Mouse (Mus musculus): Measurements from ENCODE around the gene Nup35.

The Nup35 gene

DNA sequence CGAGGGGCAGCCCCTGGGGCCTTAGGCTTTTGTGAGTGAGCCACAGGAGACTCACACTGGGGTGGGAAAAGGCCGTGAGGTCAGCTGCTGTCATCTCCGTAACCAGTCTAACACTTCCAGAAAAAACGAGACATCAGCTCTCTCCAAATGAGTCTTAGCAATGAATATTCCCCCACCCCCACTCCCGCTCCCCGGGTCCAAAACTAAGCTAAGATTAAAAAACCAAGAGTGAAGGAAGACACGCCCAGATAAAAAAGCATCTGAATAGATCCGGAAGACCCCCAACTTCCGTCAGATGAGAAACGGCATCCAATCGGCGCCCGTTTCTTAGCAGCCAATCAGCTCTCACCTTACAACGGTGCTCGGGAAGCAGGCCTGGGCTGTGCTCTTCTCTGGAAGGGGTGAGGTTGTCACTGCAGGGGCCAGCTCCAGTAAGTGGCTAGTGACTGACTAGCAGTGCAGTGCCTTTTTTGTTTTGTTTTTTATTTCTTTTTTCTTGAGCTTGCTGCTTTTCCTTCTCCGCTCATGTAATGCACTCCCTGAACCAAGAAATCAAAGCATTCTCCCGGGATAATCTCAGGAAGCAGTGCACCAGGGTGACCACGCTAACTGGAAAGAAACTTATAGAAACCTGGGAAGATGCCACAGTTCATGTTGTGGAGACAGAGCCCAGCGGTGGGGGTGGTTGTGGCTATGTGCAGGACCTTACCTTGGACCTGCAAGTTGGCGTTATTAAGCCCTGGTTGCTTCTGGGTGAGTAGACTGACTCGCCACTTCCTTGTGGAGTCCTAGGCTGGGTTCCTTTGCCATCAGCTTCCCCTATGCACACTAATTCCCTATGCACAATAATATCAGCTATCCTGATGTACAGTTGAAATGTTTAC, at the start of gene Nup35, which contains the start of gene Dusp19:
Gene Nup35 (plus strand): TSS at position 383 of the 884 bp plus-strand sequence.
Gene Dusp19 (plus strand): TSS at position 192 of the 884 bp plus-strand sequence.
- DNase-seq = peak; percentile 91

DNA sequence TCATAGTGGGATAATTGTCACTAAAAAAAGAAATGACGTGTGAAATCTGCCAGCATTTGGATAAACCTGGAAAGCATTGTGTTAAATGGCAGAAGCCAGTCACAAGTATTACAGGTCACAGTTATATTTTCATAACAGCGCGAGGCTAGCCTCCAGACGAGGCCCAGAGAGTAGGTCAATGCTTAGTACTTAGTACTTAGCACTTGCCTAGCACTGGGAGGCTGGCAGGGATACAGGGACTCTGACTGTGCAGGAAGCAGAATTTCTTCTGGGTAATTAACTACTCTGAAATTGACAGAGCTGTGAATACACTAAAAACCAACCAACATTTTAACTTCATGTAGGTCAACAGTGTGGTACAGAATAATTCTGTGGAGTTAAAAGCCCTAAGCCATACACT, 49.6 kb upstream of the Nup35 start:
- no peak for DNase-seq

DNA sequence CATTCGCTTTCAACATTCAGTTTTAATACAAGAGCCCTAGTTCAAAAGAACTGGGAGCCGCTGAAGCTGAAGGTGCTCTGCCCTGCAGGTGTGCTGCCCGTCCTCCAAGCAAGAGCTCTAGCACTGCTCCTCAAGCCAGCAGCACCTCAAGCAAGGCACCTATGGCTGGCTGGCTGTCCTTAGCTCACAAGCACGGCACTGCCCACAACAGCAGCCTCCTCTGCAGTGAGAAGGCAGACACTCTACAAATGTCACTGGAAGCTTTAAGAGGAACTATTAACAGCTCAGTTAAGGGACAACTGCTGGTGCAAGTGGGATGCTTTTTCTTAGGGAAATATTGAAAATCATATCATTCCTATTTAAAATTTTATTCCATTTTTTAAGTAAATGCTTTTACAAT, 46.4 kb upstream of the Nup35 start:
- no peak for DNase-seq

DNA sequence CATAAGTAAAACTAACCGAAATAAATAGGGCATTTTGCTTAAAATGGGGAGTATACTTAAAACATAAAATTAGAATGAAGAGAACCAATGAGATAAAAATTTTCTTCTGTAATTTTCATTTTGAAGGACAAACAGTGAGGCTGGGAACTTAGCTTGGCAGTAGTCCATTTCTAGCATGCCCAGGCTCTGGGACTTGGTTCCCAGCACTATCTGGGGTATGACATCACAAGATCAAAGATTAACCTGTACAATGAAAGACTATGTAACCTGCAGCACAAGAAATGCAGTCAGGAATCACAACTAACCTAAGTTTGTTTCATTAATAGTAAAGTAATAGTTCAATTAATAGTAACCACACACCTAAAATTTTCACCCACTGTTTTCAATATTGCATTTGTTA, 39.8 kb upstream of the Nup35 start:
- DNase-seq = no peak

DNA sequence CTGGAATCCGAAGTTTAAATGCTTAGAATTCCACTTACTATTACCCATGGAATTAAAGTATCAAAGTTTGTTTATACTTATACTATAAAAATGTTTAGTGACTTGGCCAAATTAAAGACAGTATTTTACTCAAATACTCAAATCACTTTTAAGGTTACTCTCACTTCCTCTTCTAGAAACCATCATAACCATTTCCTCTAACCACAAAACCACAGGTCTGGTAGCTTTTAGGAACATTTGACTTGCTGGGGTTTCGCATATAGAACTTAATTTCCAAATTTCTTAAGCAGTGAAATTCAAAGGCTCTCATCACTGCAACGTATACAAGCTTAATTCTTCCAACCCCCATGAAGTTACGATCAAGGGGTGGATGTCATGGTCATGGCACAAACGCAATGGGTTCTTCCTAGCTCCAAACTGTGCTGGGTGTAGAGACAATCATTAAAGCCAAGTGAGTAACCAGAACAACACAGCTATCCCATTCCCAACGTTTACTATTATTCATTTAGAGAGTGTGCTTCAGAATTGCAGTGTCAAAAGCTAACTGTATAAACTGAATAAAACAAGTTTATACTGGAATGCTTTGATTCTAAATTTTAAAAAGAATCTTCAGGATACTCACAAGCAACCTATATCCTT, 37.7 kb upstream of the Nup35 start:
- DNase-seq = no peak

DNA sequence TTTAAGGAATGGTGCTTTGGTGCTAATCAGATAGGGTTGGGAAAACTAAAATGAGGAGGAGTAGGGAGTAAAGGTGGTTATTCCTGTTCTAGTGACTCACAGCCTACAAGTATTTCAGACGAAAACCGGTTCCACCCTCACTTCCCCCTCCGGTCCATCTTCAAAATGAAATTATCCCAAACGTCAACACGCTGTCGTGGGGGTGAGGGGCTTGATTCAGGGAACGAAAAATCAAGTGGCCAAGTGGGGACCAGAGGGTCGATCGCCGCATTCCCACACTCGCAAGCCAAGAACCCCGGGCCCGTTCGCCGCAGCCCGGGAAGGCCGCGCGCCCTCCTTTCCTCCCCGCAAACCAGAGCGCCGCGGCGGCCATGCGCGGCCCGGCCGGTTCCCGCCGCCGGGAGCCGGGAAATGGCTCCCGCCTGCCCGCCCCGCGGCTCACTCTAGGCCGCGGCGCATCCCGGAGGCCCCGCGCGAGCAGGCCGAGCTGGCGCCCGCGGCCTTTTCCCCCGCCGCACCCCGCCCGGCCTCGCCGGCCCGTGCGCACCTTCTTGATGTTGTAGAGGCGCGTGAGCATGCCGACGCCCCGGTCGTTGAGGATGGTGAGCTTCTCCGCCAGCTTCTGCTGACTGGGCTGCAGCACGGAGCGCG, 36.6 kb upstream of the Nup35 start:
- no peak for DNase-seq

DNA sequence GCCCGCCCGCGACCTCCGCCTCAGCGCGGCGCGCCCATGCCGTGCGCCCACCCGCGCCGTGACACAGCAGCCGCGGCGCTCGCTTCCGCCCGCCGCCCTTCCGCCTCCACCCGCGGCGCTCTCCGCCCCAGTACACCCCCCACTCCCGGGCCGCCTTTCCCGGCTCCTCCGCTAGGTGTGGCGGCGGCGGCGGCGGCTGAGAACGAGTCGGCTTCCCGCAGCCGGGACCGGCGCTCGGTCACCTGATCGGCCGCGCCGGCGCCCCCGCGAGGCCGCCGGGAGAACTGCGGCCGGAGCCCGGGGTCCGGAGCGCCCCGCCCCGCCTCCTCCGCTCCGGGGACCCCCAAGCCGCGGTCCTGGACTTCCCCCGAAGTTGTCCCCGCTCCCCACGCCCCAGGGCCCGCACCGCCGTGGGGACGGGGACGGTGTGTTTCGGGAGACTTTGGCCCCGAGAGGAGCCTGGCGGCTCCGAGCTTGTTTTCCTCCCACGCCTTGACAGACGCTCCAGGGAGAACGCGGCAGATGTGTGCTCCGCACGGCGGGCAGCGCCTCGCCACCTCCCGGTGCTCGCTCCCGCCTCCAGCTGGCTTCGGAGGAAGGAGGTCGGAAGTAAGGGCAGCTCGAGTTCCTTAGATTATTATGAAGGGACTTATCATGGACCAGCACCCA, 35.9 kb upstream of the Nup35 start, which contains the start of gene Nckap1:
Gene Nckap1 (minus strand): TSS at position 338 of the 669 bp plus-strand sequence.
- DNase-seq = peak; percentile 90

DNA sequence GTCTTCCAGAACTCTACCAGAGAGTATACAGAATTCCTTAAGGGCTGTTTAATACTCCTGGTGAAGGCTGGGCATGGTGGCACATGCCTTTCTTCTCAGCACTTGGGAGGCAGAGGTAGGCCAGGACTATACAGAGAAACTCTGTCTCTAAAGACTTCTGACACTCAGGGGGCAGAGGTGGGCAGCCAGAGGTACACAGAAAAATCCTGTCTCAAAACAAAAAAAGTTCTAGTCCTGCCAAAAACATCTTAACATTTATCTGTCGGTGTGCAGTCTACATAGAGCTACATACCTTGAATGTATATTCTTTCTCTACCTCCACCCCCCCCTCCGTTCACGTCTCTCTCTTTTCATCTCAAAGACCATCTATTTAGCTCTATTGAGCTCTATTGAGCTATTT, 34.7 kb upstream of the Nup35 start:
- DNase-seq = no peak

DNA sequence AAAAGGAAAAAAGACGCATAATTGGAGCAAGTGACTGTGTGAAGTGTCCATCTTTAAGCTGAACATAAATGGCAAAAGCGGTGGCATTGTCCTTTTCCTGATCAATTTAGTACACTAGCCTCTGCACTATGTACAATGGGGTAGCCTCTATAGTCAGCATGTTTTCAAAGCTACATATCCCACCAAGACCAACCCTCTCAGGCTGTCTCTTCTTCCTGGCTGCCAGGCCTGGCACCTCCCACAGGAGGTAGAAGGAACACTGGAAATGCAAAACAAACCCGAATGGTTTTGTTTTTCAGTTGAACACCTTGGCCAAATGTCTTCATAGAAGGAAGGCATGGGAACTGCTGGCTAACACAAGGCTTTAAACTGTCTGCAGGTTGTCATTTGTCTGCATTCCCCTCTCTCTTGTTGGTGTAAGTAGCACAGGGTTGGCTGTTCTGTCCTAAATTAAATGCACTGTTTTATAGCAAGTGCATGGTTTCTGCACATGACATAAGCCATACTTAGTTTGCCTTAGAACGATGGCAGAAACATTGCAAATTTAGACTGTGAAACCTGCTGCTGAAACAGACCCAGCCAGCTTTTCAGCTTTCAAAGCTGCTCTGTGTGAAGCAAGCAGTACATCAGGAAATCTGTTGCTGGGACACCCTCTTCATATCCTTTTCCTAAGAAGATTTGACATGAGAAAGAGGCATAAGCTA, 22.7 kb upstream of the Nup35 start:
- DNase-seq = no peak

DNA sequence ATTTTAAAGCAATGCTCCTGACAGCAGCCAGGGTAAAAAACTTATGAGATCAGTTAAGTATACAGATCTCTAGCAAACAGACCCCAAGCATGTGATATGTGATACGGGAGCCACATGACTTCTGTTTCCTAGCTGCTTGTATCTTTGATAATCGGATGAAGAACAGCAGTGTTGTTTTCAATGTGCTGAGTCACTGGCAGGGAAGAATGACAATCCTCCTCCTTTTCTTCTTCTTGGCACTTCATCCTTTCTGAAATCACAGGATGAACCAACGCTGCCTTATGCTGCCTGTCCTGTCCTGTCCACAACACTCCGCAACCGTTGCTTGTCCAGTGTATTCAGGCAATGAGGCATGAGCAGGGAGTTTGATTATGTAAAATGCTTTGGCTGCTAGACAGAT, 20.1 kb upstream of the Nup35 start:
- no peak for DNase-seq

DNA sequence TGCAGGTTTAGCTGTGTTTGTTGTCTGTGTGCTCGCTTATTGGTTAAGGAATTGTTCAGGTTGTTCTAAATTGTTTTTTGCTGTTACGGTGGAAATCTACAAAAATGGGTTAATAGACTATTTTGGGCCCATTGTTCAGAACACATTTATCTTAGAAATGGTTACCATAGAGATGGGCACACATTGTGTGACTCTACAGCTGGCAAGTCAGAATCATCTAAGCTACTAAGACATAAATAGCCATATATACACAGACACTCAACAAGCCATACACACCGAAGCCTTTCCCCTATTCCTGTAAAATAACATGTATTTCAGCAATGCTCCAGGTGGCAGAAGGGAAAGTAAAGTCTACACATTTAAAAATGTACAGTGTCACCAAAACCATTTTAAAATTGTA, 17.2 kb upstream of the Nup35 start:
- DNase-seq = no peak

DNA sequence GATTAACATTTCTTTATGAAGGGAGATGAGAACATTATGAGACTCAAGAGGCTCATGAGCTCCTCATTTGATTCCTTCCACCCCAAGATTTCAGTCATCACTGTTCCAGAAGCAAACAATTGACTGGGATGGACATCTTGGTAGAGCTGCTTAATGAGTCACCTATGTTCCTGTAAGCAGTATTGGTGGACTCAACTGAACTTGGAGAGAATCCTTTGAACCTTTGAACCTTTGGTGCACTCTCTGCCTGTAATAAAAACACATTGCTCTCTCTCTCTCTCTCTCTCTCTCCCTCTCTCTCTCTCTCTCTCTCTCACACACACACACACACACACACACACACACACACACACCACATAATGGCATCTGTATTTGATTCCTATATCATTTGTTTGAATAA, 16.4 kb upstream of the Nup35 start:
- no peak for DNase-seq

DNA sequence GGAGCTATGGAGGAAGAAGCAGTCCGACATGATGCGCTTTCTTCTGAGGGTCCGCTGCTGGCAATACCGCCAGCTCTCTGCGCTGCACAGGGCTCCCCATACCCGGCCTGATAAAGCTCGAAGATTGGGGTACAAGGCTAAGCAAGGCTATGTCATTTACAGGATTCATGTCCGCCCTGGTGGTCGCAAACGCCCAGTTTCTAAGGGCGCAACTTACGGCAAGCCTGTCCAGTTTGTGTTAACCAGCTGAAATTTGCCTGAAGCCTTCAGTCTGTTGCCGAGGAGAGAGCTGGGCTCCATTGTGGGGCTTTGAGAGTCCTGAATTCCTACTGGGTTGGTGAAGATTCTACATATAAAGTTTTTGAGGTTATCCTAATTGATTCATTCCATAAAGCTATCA, 14.3 kb upstream of the Nup35 start:
- DNase-seq = no peak

DNA sequence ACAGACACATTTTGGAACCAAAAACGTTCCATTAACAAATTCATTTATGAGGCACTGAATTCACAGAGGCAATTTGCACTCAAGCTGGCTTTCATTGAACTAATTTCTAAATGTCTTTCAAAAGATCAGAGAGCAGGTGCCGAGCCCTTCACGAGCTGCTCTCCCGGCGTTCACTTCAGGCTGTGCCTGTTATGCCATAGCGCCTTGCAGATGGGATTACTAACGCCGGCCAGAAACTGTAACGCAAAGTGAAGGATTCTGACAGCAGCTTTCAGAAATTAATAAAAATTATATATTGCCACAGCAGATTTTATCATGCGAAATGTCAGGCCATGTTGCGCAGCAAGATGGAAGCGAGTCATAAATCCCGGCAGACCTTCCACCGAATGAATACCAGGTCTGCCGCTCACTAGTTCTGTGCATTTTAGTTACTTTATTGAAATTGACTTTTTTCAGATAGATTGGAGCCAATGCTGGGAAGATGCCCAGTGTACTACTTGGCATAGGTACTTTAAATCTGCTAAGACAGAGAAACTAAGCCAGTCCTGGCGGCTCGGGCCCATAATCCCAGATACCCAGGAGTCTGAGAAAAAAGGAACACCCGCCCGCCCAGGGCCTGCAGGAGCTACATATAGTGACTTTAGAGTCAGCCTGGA, 13.1 kb upstream of the Nup35 start:
- peak; percentile 58 for DNase-seq

DNA sequence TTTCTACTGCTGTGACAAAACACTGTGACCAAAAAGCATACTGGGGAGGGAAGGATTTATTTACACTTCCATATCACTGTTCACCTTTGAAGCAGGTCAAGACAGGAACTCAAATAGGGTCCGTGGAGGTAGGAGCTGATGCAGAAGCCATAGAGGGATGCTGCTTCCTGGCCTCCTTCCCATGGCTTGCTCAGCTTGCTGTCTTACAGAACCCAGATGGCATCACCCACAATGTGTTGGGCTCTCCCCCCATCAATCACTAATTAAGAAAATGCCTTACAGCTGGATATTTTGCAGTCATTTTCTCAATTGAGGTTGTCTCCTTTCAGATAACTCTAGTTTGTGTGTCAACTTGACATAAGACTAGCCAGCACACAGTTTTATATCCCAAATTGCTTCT, 4.8 kb upstream of the Nup35 start:
- DNase-seq = no peak

DNA sequence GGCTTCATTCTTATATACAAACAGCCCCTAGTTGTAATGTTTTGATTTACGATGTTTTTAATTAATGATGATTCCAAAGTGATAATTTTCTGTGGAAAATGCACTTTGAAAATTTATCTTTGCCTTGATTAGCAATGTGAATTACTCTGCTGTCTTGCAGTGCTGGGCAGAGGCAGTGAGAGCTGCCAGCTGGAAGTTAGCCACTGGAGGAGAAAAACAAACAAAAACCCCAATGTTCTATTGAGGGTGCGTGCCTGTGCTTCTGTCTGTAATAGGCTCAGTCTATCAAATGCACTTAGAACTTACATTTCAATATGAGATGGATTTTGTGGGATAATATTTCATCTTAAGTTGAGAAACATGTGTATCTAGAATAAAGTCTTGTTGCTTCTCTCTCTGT, 4.2 kb upstream of the Nup35 start:
- peak; percentile 51 for DNase-seq

DNA sequence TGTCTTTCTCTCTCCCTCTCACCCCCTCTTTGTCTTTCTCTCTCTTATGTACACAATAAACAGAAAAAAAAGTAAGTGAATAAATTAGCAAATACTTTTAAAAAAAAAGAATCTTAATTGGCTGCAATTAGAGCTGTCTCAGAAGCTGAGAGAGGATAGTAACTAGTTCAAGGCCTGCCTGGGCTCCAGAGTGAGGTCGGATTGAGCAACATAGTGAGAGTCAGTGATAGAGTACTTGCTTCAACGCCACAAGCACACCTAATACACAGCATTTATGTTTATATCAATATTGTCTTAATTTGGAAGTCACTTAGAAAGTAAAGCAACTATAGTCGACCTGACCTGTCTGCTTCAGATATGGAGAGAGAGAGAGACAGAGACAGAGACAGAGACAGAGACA, 2.0 kb downstream of the Nup35 start:
- no peak for DNase-seq

DNA sequence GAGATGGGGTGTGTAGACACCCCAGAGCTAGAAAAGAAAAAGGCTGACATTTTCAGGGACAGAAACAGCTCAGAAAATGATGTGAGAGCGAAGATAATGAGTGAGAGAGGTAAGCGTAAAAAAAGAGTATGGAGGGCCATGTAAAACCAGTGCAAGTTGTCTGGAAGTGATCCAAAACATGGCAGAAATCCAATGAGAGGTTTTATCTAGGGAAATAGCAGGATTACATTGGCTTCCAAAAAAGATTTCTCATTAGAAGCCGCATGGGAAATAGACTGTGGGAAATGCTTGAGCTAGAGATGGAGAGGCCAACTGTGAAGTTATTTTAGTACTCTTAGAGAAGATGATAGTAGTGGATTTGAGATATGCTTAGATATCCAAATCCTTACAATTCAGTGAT, 4.9 kb downstream of the Nup35 start:
- DNase-seq = no peak

DNA sequence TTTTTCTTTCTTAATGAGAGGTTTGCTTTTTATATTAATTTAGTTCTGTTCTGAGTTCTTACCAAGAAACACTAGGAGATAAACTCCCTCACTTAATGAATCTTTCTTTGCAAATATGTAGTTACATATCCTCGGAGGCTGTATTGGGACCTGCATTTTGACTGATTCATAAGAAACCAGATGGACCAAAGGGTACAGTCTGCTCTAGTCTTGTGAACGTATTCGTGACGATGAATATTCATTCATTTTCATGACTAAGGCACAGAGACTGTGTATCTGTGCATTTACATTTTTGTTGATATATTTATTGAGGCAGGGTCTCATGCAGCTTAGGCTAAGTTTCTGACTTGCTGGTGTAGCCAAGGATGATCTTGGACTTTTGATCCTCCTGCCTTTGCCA, 7.5 kb downstream of the Nup35 start:
- DNase-seq = no peak

DNA sequence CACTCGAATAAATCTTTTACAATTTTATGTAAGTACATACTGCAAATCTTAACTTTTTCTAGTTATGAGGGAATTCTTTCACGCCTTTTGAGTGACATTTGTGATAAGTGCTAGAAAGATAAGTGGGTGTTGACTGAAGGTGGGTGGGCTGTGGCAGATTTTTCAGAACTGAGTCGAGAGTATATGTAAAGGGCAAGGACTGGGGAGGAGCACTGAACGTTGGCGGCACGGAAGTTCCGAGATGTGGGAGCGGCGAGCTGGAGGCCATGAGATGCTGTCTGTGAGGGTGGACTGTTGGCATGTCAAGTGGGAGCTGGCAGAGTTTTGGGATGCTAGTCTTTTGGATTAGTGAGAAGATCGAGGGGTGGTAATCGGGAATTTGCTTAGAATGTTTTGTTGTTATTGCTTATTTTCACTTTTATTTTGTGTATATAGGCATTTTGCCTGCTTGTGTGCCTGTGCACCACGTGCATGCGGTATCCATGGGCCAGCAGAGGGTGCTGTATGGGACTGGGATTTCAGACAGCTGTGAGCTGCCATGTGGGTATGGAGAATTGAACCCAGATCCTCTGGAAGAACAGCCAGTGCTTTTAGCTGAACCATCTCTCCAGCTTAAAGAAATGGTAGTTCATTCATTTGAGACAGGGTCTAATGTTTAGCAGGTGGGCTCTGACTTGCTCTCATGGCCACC, 15.4 kb downstream of the Nup35 start:
- no peak for DNase-seq

All from right cerebral cortex, postnatal 4 days (tissue).